Mouse (Mus musculus) embryonic stem cell, embryonic (primary cell): ENCODE data around the gene Rpn2.

ENCODE experiments used
- CTCF ChIA-PET, 4 experiments: fragments of 300-600 bp in 2 of 4; fragments of 350-600 bp in 2 of 4; sonication (Branson Sonifier 250); formaldehyde crosslinking; loops; one replicate each; lab custom pipeline; 2022; ENCODE audit warnings: inconsistent platforms in 2 of 4; lab: Charles Lee
- POLR2A ChIA-PET, 4 experiments: fragments of 300-600 bp in 2 of 4; fragments of 350-600 bp in 2 of 4; sonication (Branson Sonifier 250); formaldehyde crosslinking; loops; one replicate each; lab custom pipeline; 2022; ENCODE audit warnings: antibody characterized with exemption in 4 of 4, inconsistent platforms in 1 of 4; lab: Charles Lee

Gene Rpn2

GRCm38 (mm10) chr2:157363031-157363430 is 84.2 kb downstream of the Rpn2 start:
- ChIA-PET POLR2A (interaction anchor here in 3 of 4 experiments (0.6 to 12.7 kb wide), 30 partner anchors 9 to 798 kb away, joined by 3 to 170 read pairs (median 4); partner anchors contain the start of genes Rbl1 (in 2 of the 3), Ghrh (in 1 of the 3) and Src (in 1 of the 3)), CTCF (interaction anchor here in 2 of 4 experiments (0.5 to 1.3 kb wide), 3 partner anchors 31 to 597 kb away, joined by 3 to 7 read pairs (median 5); no protein-coding TSS in a partner anchor)

DNA sequence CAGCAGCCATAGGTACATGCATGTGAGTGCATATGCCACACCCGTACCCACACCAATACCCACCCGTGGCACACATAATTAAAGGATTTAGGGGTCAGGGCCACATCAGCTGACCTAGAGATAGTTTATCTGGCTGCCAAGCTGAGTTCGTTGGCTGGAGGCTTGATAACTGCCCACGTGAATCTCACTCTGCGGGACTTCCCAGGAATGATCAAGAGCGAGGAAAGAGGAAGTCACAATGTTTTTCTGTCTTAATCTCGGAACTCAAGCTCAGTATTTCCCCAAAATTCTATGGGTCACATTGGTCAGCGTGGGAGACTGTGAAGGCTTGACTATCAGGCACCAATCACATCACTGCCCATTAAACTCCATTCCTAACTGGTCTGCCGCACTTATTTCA is 87.9 kb downstream of the Rpn2 start:
- ChIA-PET CTCF (interaction anchor here in 2 of 4 experiments (0.7 to 1.9 kb wide), 2 partner anchors 36 to 91 kb away, joined by 3 to 6 read pairs; no protein-coding TSS in a partner anchor), POLR2A (interaction anchor here in 3 of 4 experiments (0.5 to 18.1 kb wide), 19 partner anchors 8 to 307 kb away, joined by 3 to 461 read pairs (median 5); partner anchors contain the start of genes Ghrh (in 2 of the 3) and Rbl1 (in 1 of the 3))

DNA sequence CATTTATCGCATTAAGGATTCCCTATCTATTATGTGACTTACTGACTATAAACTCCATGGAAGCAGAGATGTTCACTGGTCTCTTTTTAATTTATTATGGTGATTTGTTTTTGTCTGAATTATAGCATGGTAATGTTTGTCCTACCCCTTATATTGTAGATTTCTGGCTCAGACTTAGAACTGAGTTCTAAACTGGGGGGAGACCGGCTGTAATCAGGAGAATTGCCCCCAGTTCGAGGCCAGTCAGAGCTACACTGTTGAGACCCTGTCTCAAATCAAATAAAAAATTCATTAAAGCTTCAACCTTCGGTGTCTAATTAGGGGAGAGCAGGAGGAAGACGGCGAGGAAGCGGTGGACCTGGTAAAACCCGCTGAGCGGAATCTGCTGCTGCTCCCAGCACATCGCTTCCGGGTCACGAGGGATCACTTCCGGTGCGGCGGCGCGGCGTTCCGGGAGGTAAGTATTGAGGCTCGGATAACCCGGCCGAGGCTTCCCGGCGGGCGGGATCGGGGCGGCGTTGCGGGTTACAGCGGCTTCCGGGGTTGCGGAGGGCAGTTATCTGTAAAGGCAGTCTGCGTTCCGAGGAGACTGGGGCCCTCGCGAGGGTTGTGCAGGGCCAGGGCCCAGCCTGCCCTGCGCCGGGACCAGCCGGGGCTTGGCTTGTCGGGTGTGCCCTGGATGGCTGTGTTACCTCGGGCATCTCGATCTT is 88.5 kb downstream of the Rpn2 start, which contains the start of gene Manbal:
TSS of gene Manbal (plus strand) at position 411 of the 710 bp plus-strand sequence.
- POLR2A ChIA-PET = interaction anchor here in 3 of 4 experiments (0.7 to 18.1 kb wide), 29 partner anchors 7 to 199 kb away, joined by 3 to 461 read pairs (median 5); partner anchors contain the start of genes Ghrh (in 2 of the 3) and Rbl1 (in 1 of the 3)
- CTCF ChIA-PET = interaction anchor here in 3 of 4 experiments (0.7 to 1.9 kb wide), 3 partner anchors 36 to 91 kb away, joined by 3 to 6 read pairs (median 3); no protein-coding TSS in a partner anchor

DNA sequence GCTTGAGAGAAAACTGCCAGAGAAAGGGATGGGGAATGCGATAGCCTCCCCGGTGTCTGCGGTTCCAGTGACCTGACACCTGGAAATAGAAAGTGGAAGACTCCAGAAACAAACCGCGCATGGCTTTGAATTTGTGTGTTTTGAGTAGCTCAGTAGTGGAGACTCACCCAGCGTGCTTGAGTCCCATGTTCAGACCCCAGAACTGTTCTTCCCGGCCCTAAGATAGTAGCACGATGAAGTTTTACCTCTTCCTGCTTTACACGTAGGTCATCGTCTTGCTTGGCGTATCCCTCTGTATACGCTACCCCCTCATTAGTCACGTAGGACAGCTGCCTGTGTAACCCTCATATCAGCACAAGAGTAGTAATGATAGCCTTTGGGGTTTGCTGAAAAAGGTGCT is 89.2 kb downstream of the Rpn2 start:
- POLR2A ChIA-PET = interaction anchor here in 3 of 4 experiments (0.7 to 18.1 kb wide), 36 partner anchors 8 to 879 kb away, joined by 3 to 461 read pairs (median 3); partner anchors contain the start of genes Ghrh (in 1 of the 3) and Rbl1 (in 1 of the 3)
- CTCF ChIA-PET = interaction anchor here (0.6 to 1.9 kb wide), 4 partner anchors 90 to 304 kb away, joined by 3 to 7 read pairs (median 6); no protein-coding TSS in a partner anchor

DNA sequence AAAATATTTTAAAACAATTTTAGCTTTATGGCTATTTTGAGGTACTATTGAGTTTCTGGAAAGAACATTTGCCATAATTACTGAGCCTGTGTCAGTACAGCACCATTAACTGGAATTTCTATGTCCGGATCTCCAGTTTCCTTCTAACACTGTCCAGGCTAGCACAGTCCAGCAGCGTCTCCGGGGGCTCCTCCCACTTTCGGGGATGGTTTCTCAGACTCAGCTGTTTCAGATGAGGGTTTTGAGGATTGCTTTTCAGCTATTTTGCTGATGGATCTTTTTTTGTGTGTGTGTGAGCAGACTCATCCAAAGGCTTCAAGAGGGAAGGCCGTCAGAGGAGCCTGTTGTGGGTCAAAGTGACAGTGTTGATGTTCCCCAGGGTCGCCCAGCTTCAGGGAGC is 92.9 kb downstream of the Rpn2 start:
- ChIA-PET CTCF (interaction anchor here in 2 of 4 experiments (1.2 to 1.7 kb wide), 3 partner anchors 86 to 96 kb away, joined by 3 to 5 read pairs (median 3); no protein-coding TSS in a partner anchor), POLR2A (interaction anchor here in 3 of 4 experiments (1.2 to 53.2 kb wide), 15 partner anchors 9 to 96 kb away, joined by 3 to 1391 read pairs (median 12); partner anchors contain the start of gene Src (in 1 of the 3))

- POLR2A ChIA-PET = interaction anchor here (0.7 to 53.2 kb wide), 43 partner anchors 9 to 1061 kb away, joined by 3 to 1391 read pairs (median 5); partner anchors contain the start of genes Rbl1 (in 3 of the 4), Src (in 2 of the 4), Cnbd2 (in 1 of the 4) and Ghrh (in 1 of the 4)
- CTCF ChIA-PET = interaction anchor here in 3 of 4 experiments (0.9 to 1.9 kb wide), 5 partner anchors 26 to 84 kb away, joined by 3 to 6 read pairs (median 5); partner anchors contain the start of gene Ghrh (in 1 of the 3)
Measured at GRCm38 (mm10) chr2:157373681-157374080, 94.9 kb downstream of the Rpn2 start.

GRCm38 (mm10) chr2:157375051-157375450 is 96.2 kb downstream of the Rpn2 start:
- POLR2A ChIA-PET = interaction anchor here in 3 of 4 experiments (0.6 to 53.2 kb wide), 37 partner anchors 8 to 804 kb away, joined by 3 to 1391 read pairs (median 6); partner anchors contain the start of genes Src (in 3 of the 3), Manbal (in 2 of the 3), Ghrh (in 1 of the 3) and Rbl1 (in 1 of the 3)
- CTCF ChIA-PET = interaction anchor here in 2 of 4 experiments (0.6 to 1.2 kb wide), 2 partner anchors 16 to 112 kb away, joined by 3 read pairs; no protein-coding TSS in a partner anchor
